Mouse (Mus musculus): Measurements from ENCODE around the gene Tbx6. TPM values are rescaled to one million over a fixed set of nuclear protein-coding genes. Genes with fewer than 3 reads are reported as not detected.
A peak's percentile ranks its signal among the peaks of the same experiment; 100 is the strongest.

Gene Tbx6
- polyA plus RNA-seq (2015; fragmentation: Nextera tagmentation; extraction: Ambion mirVana): 0.37 and 0.51 TPM in 2 replicates

DNA sequence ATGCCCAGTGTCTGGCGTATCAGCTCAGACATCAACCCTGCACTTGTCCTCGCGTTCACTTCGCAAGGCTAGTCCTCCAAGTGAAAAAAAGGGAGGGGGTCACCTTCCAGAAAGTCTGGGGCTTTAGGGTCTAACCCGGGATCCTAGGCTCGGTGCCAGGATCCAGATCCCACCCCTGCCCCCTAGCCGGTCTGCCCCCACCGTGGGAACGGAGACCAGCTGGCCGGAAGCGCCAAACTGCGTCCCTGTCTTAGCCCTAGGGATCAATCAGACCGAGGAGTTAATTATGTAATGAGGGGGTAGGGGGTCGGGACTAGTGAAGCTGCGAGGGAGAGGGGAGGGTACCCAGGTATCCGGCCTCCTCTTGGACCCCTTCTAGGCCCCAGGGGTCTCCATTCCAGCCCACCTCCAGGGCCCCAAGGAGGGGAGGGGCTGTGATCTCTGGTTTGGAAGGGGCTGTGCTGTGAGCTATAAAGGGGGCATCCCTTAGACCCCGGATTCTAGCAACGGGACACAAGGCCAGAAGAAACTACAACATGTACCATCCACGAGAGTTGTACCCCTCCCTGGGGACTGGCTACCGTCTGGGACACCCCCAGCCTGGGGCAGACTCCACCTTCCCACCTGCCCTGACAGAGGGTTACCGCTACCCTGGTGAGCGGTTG, at the start of gene Tbx6:
Gene Tbx6 (plus strand): TSS at position 513 of the 665 bp plus-strand sequence.
- Histone ChIP-seq H3K36me3 (peaks cover 34% of the 10 kb centered on the region), H3K9me3 (replicated peaks) (no peaks in the 10 kb centered on the region), H3K4me1 (peaks cover 44% of the 10 kb centered on the region), H3K27ac (peak within 1 kb of the TSS; percentile 41), H3K27me3 (no peaks in the 10 kb centered on the region), H3K9ac (peak within 1 kb of the TSS; percentile 42), H3K4me2 (peak within 1 kb of the TSS; percentile 92), H3K4me3 (replicated peaks) (peak within 1 kb of the TSS; percentile 49)
- 0 out of 2 replicates have a peak, but pooled peaks have one; percentile 1 for ATAC-seq (replicated peaks; ENCODE audit: low FRiP score)
- WGBS: 3% methylated on average over 22 of the region's 22 CpGs

DNA sequence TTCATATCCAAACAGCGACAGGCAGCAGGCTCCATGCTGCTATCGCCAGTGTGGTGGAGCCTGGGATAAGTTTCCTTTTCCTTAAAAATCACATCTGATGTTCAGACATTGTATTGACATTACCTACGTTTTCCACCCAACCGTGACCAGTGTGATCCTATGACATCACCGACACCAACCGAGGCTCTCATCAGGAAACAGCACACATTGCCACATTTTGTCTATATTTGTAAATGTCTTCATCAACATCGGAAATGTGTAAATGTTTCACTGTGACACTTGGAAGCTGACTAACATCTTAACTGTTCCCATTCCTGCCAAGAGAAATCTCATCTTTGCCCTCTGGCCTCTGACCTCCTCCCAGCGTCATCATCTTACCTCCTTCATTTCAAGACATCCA, 45.2 kb upstream of the Tbx6 start:
- WGBS: 76% methylated on average over 8 of the region's 8 CpGs
- Histone ChIP-seq H3K27ac (no peak overlapping the region), H3K27me3 (no peaks in the 10 kb centered on the region), H3K4me3 (replicated peaks) (no peak overlapping the region), H3K36me3 (no peaks in the 10 kb centered on the region), H3K9me3 (replicated peaks) (no peaks in the 10 kb centered on the region), H3K4me2 (no peak overlapping the region), H3K9ac (no peak overlapping the region), H3K4me1 (peaks cover 4% of the 10 kb centered on the region; the same call in 1 of the 2 replicates)
- ATAC-seq (replicated peaks; ENCODE audit: low FRiP score): no peak

DNA sequence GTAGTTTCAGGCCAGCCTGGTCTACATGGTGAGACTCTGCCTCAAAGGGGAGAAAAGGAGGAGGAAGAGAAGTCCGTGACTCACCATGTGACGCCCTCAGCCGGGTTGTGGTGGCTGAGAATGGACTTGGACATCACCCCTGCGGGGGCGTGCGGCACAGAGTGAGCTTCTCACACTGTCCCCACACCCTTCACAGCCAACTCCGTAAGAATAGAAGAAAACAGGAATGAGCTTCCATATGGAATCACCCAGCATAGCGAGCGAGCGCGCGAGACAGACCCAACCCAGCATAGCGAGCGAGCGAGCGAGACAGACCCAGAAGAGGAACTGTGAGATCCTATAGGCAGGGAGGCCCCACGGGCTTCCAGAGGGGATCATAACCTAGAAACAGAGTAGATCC, 41.7 kb upstream of the Tbx6 start:
- H3K4me2 ChIP-seq: no peak overlapping the region
- H3K27ac ChIP-seq: no peak overlapping the region
- H3K4me3 ChIP-seq (replicated peaks): no peak overlapping the region
- 83% methylated on average over 17 of the region's 17 CpGs for WGBS
- no peaks in the 10 kb centered on the region for H3K27me3 ChIP-seq
- no peak overlapping the region for H3K9ac ChIP-seq
- no peaks in the 10 kb centered on the region for H3K9me3 ChIP-seq (replicated peaks)
- H3K36me3 ChIP-seq: no peaks in the 10 kb centered on the region
- no peak for ATAC-seq (replicated peaks; ENCODE audit: low FRiP score)
- peaks cover 4% of the 10 kb centered on the region; the same call in 1 of the 2 replicates for H3K4me1 ChIP-seq

DNA sequence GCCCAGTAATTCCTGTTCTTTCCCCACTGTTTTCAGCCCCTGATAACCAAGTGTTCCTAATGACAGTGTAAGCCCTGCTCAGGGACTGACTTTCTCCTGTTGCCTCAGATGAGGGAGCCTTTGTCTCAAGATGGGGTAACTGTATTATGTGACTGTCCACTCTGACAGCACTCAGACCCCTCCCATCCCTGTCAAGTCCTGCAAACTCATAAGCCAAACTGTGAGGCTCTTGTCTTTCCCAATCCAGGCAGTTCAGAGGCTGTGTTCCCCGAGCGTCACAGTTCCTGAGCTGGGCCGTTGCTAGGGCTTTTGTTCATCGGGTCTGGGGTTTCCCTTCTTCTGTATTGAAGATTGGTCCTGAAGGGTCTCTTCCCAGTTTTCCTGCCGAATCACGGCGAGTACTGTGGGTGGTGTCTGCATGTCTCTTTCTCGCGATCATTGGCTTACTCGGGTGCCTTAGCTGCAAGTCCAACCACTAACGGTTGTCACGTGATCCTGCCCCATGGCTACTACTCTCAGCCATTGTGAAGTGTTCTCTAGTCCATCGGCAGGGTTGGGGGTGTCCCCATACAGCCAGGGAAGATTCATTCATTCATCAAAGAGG, 41.0 kb upstream of the Tbx6 start:
- Histone ChIP-seq H3K9me3 (replicated peaks) (no peaks in the 10 kb centered on the region), H3K27me3 (no peaks in the 10 kb centered on the region), H3K9ac (no peak overlapping the region), H3K4me3 (replicated peaks) (no peak overlapping the region), H3K4me2 (no peak overlapping the region), H3K4me1 (peaks cover 4% of the 10 kb centered on the region; the same call in 1 of the 2 replicates), H3K27ac (no peak overlapping the region), H3K36me3 (no peaks in the 10 kb centered on the region)
- 85% methylated on average over 13 of the region's 13 CpGs for WGBS
- no peak for ATAC-seq (replicated peaks; ENCODE audit: low FRiP score)

DNA sequence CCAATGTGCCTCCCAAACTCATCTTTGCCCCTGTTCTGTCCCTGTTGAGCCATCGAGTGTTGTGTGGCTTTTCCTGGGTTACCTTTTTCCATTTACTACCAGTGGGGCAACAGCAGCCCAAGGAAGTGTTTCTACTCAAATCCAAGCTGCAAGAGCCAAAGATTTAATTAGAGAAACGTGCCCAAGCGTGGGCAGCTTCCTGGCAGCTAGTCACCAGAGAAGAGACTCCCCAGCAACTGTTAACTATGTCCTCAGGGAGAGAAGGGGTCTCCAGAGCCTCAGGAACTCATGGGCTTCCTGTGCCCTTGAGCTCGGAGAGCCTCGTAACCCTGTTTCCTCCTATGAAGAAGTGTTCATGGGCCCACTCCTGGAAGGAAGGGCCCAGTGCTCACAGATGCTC, 40.3 kb upstream of the Tbx6 start:
- no peak overlapping the region for H3K4me3 ChIP-seq (replicated peaks)
- WGBS: 69% methylated on average over 5 of the region's 5 CpGs
- ATAC-seq (replicated peaks; ENCODE audit: low FRiP score): no peak
- no peak overlapping the region for H3K9ac ChIP-seq
- no peak overlapping the region for H3K4me2 ChIP-seq
- no peaks in the 10 kb centered on the region for H3K27me3 ChIP-seq
- no peaks in the 10 kb centered on the region for H3K36me3 ChIP-seq
- H3K9me3 ChIP-seq (replicated peaks): no peaks in the 10 kb centered on the region
- H3K27ac ChIP-seq: no peak overlapping the region
- H3K4me1 ChIP-seq: peaks cover 4% of the 10 kb centered on the region; the same call in 1 of the 2 replicates

DNA sequence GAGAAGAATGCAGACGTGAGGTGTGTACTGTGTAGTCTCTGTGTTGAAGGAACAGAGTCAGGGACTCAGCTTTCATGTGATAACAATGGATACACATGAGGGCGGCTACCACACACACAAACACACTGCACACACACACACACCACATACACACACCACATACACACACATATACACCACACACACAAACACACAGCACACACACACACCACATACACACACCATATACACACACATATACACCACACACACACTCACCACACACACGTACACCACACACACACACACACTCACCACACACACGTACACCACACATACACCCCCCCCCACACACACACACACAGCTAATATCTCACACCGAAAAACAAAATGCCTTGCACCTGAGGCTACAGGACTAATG, 39.8 kb upstream of the Tbx6 start:
- 81% methylated on average over 5 of the region's 5 CpGs for WGBS
- Histone ChIP-seq H3K4me3 (replicated peaks) (no peak overlapping the region), H3K27ac (no peak overlapping the region), H3K4me1 (peaks cover 4% of the 10 kb centered on the region; the same call in 1 of the 2 replicates), H3K4me2 (no peak overlapping the region), H3K36me3 (no peaks in the 10 kb centered on the region), H3K27me3 (no peaks in the 10 kb centered on the region), H3K9me3 (replicated peaks) (no peaks in the 10 kb centered on the region), H3K9ac (no peak overlapping the region)
- no peak for ATAC-seq (replicated peaks; ENCODE audit: low FRiP score)

DNA sequence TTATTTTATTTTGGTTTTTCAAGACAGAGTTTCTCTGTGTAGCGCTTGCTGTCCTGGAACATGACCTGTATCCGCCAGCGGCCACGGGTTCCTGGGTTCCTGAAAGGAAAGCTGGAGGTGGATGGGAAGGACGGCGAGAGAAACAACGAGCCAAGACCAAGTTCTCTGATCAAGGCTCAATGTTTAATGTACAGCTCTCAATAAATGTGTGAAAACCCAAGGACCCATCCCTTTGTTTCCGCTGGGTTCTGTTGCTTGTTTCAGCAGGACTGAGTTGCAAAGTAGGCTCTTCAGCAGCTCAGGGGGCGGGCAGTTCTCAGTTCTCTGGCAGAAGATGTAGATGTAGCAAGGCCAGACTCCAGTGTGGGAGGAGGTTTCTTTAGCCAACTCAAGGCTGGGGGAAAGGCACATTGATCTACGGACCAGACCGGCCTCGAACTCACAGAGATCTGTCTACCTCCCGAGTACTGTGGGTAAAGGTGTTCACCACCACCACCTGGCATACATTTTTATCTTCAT, 39.3 kb upstream of the Tbx6 start:
- Histone ChIP-seq H3K9ac (no peak overlapping the region), H3K4me3 (replicated peaks) (no peak overlapping the region), H3K9me3 (replicated peaks) (no peaks in the 10 kb centered on the region), H3K27ac (no peak overlapping the region), H3K36me3 (no peaks in the 10 kb centered on the region), H3K4me2 (no peak overlapping the region), H3K27me3 (no peaks in the 10 kb centered on the region), H3K4me1 (peaks cover 4% of the 10 kb centered on the region; the same call in 1 of the 2 replicates)
- WGBS: 88% methylated on average over 13 of the region's 13 CpGs
- ATAC-seq (replicated peaks; ENCODE audit: low FRiP score): no peak

DNA sequence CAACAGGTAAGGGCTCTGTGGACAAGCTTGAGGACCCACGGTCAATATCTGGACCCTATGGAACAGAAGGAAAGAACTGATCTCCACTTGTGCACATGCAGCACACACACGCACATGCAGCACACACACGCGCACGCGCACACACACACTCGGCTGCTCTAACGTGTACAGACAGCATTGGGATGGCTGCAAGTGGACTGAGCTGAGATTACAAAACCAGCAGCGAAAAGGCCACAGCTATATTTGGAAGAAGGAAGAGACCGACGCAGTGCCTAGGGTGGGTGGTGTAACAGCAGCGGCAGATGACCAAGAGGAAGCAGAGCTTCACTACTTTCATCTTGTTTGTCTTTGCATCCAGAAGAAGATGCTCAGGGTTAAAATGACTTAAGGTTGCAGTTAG, 35.2 kb upstream of the Tbx6 start:
- Histone ChIP-seq H3K9me3 (replicated peaks) (no peaks in the 10 kb centered on the region), H3K27me3 (no peaks in the 10 kb centered on the region), H3K9ac (no peak overlapping the region), H3K36me3 (no peaks in the 10 kb centered on the region), H3K4me3 (replicated peaks) (no peak overlapping the region), H3K4me1 (no peaks in the 10 kb centered on the region), H3K27ac (no peak overlapping the region), H3K4me2 (no peak overlapping the region)
- no peak for ATAC-seq (replicated peaks; ENCODE audit: low FRiP score)
- WGBS: 88% methylated on average over 12 of the region's 12 CpGs

DNA sequence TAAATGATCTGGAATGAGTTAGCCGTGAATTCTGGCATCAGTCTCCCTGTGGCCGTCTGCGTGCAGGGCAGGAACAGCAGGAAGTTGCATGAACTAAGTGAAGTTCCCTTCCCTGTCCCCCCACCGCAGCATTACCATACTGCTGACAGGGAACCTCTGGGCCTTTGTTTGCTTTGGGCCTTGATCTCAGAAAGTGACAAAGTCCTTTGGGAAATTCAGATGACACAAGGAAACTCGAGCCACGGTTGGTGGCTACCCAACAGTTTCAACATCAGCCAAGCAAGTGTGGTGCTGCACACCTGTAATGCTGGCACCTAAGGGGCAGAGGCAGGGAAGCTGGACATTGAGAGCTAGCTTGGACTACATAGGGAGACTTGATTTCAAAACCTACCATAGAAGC, 34.5 kb upstream of the Tbx6 start:
- WGBS: 34% methylated on average over 6 of the region's 6 CpGs
- no peak for ATAC-seq (replicated peaks; ENCODE audit: low FRiP score)
- H3K36me3 ChIP-seq: no peaks in the 10 kb centered on the region
- no peaks in the 10 kb centered on the region for H3K9me3 ChIP-seq (replicated peaks)
- no peaks in the 10 kb centered on the region for H3K4me1 ChIP-seq
- H3K4me3 ChIP-seq (replicated peaks): no peak overlapping the region
- H3K27ac ChIP-seq: no peak overlapping the region
- H3K4me2 ChIP-seq: no peak overlapping the region
- H3K9ac ChIP-seq: no peak overlapping the region
- no peaks in the 10 kb centered on the region for H3K27me3 ChIP-seq

DNA sequence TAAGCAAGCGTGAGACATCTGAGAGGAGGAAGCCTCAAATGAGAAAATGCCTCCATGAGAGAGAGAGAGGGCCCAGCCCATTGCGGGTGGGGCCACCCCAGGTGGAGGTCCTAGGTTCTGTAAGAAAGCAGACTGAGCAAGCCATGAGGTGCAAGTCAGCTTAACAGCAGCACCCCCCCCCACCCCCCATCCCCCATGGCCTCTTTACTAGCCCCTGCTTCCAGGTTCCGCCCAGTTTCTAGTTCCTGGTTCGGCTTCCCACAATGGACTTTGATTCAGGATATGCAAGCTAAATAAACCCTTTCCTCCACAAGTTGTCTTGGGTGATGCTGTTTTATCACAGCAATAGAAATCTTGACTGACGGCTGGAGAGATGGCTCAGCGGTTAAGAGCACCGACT, 32.5 kb upstream of the Tbx6 start:
- no peaks in the 10 kb centered on the region for H3K36me3 ChIP-seq
- H3K4me1 ChIP-seq: no peaks in the 10 kb centered on the region
- no peaks in the 10 kb centered on the region for H3K9me3 ChIP-seq (replicated peaks)
- no peak overlapping the region for H3K9ac ChIP-seq
- H3K27ac ChIP-seq: no peak overlapping the region
- H3K4me2 ChIP-seq: no peak overlapping the region
- no peak overlapping the region for H3K4me3 ChIP-seq (replicated peaks)
- WGBS: 73% methylated on average over 7 of the region's 7 CpGs
- no peak for ATAC-seq (replicated peaks; ENCODE audit: low FRiP score)
- no peaks in the 10 kb centered on the region for H3K27me3 ChIP-seq

DNA sequence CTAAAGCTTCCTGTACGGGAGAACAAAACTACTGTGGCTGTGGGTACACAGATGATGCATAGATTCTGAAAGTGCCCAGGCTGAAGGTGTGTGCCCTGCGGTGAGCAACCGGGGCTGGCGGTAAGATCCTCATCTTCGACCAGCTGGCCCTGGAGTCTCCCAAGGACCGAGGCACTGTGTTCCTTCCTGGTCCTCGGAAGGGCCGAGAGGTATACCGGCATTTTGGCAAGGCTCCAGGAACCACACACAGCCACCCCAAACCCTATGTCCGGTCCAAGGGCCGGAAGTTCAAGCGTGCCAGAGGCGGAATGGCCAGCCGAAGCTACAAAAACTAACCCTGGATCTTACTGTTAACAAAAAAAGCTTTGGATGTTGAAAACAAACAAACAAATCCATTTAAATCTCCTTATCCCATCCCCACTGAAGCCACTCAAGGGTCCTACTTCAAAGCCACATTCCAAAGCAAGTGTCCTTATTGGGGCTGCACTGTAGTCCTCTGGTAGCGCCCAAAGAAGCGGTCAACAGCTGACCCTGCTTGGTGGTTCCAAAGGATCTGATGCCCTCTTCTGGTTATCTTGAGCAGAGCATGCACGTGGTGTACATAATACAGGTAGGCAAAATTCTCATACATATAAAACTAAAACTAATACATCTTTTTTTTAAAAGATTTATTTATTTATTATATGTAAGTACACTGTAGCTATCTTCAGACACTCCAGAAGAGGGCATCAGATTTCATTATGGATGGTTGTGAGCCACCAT, 31.5 kb upstream of the Tbx6 start:
- H3K4me2 ChIP-seq: no peak overlapping the region
- no peak overlapping the region for H3K9ac ChIP-seq
- 93% methylated on average over 17 of the region's 17 CpGs for WGBS
- no peaks in the 10 kb centered on the region for H3K36me3 ChIP-seq
- H3K9me3 ChIP-seq (replicated peaks): no peaks in the 10 kb centered on the region
- H3K27me3 ChIP-seq: no peaks in the 10 kb centered on the region
- ATAC-seq (replicated peaks; ENCODE audit: low FRiP score): no peak
- no peak overlapping the region for H3K4me3 ChIP-seq (replicated peaks)
- H3K27ac ChIP-seq: no peak overlapping the region
- peaks cover 5% of the 10 kb centered on the region for H3K4me1 ChIP-seq

DNA sequence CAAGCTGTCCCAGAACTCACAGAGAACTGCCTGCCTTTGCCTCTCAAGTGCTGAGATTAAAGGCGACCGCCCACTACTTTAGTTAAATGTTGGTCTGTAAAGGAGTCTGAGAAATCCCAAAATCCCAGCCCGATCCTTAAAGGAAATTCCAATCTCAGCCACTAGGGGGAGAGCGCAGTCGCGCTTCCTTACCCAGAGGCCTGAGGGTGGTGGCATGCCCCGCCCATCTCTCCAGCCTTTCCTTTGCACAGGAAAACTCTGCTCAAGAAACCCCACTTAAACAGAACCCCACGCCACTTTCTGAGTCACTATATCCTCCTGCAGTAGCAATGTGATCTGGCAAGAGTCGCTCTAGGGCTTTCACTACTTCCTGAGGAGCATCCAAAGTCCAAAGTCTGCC, 26.4 kb upstream of the Tbx6 start:
- peaks cover 14% of the 10 kb centered on the region for H3K4me1 ChIP-seq
- peak overlapping the region; percentile 54 for H3K27ac ChIP-seq
- no peak overlapping the region for H3K9ac ChIP-seq
- 2% methylated on average over 9 of the region's 9 CpGs for WGBS
- ATAC-seq (replicated peaks; ENCODE audit: low FRiP score): peak; percentile 57
- no peak overlapping the region for H3K4me3 ChIP-seq (replicated peaks)
- H3K27me3 ChIP-seq: no peaks in the 10 kb centered on the region
- H3K4me2 ChIP-seq: peak overlapping the region; percentile 31; the same call in 1 of the 2 replicates
- no peaks in the 10 kb centered on the region for H3K36me3 ChIP-seq
- no peaks in the 10 kb centered on the region for H3K9me3 ChIP-seq (replicated peaks)

All from kidney, embryonic 15.5 days (tissue).